Mouse (Mus musculus): ENCODE measurements around the gene St3gal5. TPM values are rescaled to one million over a fixed set of nuclear protein-coding genes. Genes with fewer than 3 reads are reported as not detected.

Gene St3gal5
- polyA plus RNA-seq, 1 experiment from 2014 or later: 38.9 TPM

DNA sequence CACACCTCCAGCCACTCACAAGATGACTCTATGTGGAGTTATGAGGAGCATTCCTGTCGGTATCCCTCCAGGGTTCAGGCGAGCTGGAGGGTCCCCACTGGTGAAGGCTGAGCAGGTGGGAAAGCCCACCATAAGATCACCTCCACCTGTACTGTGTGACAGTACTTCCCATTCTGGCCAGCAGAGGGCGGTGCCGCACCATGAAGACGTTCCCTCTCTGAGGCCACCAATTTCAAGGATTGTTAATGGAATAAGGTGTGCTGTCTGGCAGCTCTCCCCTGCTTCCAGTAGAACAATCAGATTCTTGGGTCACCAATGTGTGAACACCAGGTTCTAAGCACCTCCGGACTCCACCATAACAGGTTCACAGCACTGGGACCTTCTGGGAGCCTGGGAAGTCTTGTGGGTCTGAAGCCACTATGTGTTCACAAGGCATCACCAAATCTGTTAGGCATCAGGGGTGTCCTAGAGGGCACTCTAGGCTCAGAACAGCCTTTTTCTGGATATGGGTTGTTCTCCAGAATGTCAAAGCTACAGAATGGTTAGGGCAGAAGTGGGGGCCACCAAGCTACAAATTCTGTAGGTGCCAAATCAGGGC is 88.6 kb downstream of the St3gal5 start:
- WGBS: 5% methylated on average over 6 of the region's 6 CpGs
- Histone ChIP-seq H3K4me1 (peaks cover 27% of the 10 kb centered on the region), H3K4me3 (no peak overlapping the region), H3K9me3 (no peaks in the 10 kb centered on the region), H3K36me3 (replicated peaks) (no peaks in the 10 kb centered on the region), H3K27ac (no peak overlapping the region), H3K27me3 (ENCODE audit: poor library complexity, severe bottlenecking) (peaks cover 60% of the 10 kb centered on the region)
- peak; percentile 82 for DNase-seq (ENCODE audit: extremely low spot score, low spot score)

DNA sequence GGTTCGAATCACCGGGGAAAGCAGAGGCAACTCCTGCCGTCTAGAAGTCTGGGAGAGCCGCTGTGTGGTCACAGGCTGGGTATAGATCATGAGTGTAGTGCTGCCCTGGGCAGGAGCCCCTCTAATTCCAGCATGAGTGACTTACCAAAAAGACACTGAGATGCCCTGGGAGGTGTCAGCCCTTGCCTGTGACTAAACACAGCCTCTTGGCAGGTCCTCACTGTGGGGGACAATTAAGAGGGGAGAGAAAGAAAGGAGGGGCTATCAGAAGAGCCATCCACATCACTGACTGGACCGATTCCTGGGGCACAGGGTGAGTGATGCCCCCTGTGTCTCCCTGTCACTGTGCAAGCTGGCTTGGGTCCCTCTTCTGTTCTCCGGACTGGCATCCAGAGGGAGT is 89.4 kb downstream of the St3gal5 start:
- WGBS: 85% methylated on average over 6 of the region's 6 CpGs
- H3K4me3 ChIP-seq: no peak overlapping the region
- H3K27ac ChIP-seq: no peak overlapping the region; the same call in 1 of the 2 replicates
- no peaks in the 10 kb centered on the region for H3K36me3 ChIP-seq (replicated peaks)
- peaks cover 28% of the 10 kb centered on the region for H3K4me1 ChIP-seq
- no peak for DNase-seq (ENCODE audit: extremely low spot score, low spot score)
- no peaks in the 10 kb centered on the region for H3K9me3 ChIP-seq
- peaks cover 67% of the 10 kb centered on the region for H3K27me3 ChIP-seq (ENCODE audit: poor library complexity, severe bottlenecking)

- Histone ChIP-seq H3K36me3 (replicated peaks) (no peaks in the 10 kb centered on the region), H3K4me3 (peak overlapping the region; percentile 46), H3K9me3 (0 out of 2 replicates have a peak, but pooled peaks cover 4% of the 10 kb centered on the region), H3K27ac (peak overlapping the region; percentile 83), H3K4me1 (peaks cover 28% of the 10 kb centered on the region), H3K27me3 (ENCODE audit: poor library complexity, severe bottlenecking) (peaks cover 69% of the 10 kb centered on the region)
- DNase-seq (ENCODE audit: extremely low spot score, low spot score): peak; percentile 52
- WGBS: 4% methylated on average over 29 of the region's 29 CpGs
Measured at GRCm38 (mm10) chr6:72189061-72189863, 91.9 kb downstream of the St3gal5 start.

DNA sequence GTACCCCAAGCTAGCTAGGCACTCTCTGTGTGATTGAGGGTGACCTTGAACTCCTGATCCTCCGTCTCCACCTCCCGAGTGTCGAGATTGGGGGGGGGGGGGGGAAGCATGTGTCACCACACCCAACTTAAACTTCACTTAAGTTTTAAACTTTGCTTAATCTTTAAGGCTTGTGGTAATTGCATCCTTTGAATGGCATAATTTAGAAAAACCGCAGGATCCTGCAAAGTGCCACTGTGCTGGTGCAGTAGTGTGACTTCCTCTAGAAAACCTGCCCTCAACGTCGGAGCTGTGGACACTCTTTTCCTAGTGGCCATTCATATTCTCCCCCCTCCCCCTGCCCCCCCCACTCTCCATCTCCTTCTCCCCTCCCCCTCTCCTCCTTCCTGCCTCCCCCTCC is 92.7 kb downstream of the St3gal5 start:
- WGBS: 46% methylated on average over 6 of the region's 6 CpGs
- Histone ChIP-seq H3K36me3 (replicated peaks) (no peaks in the 10 kb centered on the region), H3K4me1 (peaks cover 28% of the 10 kb centered on the region), H3K9me3 (0 out of 2 replicates have a peak, but pooled peaks cover 4% of the 10 kb centered on the region), H3K4me3 (no peak overlapping the region), H3K27me3 (ENCODE audit: poor library complexity, severe bottlenecking) (peaks cover 61% of the 10 kb centered on the region), H3K27ac (no peak overlapping the region)
- no peak for DNase-seq (ENCODE audit: extremely low spot score, low spot score)

DNA sequence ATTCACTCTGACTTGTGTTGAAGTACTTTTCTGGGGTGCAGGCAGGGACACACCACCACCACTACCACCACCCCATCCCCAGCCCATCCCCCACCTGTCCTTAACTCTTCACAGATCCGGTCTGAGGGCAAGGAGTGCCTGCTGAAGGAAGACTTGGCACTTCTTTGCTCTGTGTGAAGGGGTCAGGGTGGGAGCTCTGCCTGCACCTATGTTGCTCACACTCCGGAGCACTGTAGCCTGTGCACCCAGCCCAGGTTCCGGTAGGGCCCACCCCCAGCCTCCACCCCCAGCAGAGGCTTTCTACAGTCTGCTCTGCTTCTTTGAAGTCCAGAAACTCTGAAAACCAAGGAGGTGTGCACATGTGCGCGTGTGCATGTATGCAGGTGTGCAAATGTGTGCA is 93.2 kb downstream of the St3gal5 start:
- Histone ChIP-seq H3K27ac (no peak overlapping the region), H3K9me3 (0 out of 2 replicates have a peak, but pooled peaks cover 5% of the 10 kb centered on the region), H3K4me1 (peaks cover 28% of the 10 kb centered on the region), H3K36me3 (replicated peaks) (no peaks in the 10 kb centered on the region), H3K27me3 (ENCODE audit: poor library complexity, severe bottlenecking) (peaks cover 61% of the 10 kb centered on the region), H3K4me3 (no peak overlapping the region)
- no peak for DNase-seq (ENCODE audit: extremely low spot score, low spot score)
- WGBS: 56% methylated on average over 5 of the region's 5 CpGs

DNA sequence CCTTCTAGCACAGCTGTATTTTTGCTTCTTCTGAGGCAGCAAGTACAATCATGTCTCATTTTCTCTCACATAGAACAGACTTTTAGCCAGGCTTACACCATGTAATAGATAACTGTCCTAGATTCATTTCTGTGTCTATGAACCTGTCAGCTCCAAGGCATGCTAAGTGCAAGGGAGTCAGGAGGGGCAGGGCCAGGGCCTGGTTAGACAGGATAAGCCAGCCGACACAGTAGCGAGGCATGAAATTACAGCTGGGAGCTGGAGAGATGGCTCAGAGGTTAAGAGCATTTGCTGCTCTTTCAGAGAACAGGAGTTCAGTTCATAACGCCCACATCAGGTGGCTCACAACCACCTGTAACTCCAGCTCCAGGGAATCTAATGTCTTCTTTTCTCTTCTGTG is 99.3 kb downstream of the St3gal5 start:
- 84% methylated on average over 3 of the region's 3 CpGs for WGBS
- Histone ChIP-seq H3K27me3 (ENCODE audit: poor library complexity, severe bottlenecking) (peaks cover 23% of the 10 kb centered on the region), H3K9me3 (0 out of 2 replicates have a peak, but pooled peaks cover 7% of the 10 kb centered on the region), H3K4me1 (peaks cover 17% of the 10 kb centered on the region), H3K27ac (no peak overlapping the region), H3K4me3 (no peak overlapping the region), H3K36me3 (replicated peaks) (no peaks in the 10 kb centered on the region)
- no peak for DNase-seq (ENCODE audit: extremely low spot score, low spot score)

- Histone ChIP-seq H3K27ac (no peak overlapping the region), H3K36me3 (replicated peaks) (no peaks in the 10 kb centered on the region), H3K4me1 (peaks cover 22% of the 10 kb centered on the region), H3K4me3 (no peak overlapping the region), H3K27me3 (ENCODE audit: poor library complexity, severe bottlenecking) (peaks cover 18% of the 10 kb centered on the region; the same call in 1 of the 2 replicates), H3K9me3 (0 out of 2 replicates have a peak, but pooled peaks cover 7% of the 10 kb centered on the region)
- no peak for DNase-seq (ENCODE audit: extremely low spot score, low spot score)
Measured at GRCm38 (mm10) chr6:72197515-72197914, 100.1 kb downstream of the St3gal5 start.

DNA sequence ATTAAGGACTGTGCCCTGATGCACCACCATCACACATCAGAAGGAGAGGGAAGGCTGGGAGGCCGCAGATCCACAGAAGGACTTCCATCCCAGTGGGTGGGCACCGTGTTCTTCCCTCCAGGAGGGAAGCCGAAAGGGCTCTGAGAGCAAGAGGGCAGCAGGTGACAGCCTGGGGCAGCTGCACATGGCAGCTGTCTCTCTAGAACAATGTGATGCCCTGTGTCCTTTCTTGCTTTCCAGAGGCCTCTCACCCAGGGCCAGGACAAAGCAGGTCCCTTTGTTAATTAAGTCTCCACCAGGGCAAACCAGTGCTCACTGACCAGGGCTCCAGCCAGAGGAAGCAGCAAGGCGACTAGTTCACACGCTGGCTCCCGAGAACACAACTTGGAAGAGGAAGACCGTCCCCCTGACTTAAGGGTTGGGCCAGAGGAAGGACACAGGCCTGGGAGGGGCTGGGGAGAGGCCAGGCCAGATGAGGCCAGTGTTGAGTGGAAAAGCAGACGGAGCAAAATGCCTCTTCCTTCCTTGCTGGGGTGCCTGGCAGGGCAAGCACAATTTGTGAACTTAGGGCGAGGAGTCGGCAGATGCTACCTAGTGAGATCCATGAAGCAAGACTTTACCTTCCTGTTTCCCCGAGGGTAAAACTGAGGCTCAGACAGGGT is 103.3 kb downstream of the St3gal5 start:
- DNase-seq (ENCODE audit: extremely low spot score, low spot score): no peak
- Histone ChIP-seq H3K9me3 (0 out of 2 replicates have a peak, but pooled peaks cover under 1% of the 10 kb centered on the region), H3K27ac (peak overlapping the region; percentile 83), H3K36me3 (replicated peaks) (peaks cover 17% of the 10 kb centered on the region), H3K27me3 (ENCODE audit: poor library complexity, severe bottlenecking) (peaks cover 15% of the 10 kb centered on the region), H3K4me1 (peaks cover 36% of the 10 kb centered on the region), H3K4me3 (no peak overlapping the region)
- WGBS: 42% methylated on average over 11 of the region's 11 CpGs

GRCm38 (mm10) chr6:72202732-72203131 is 105.3 kb downstream of the St3gal5 start:
- 90% methylated on average over 5 of the region's 5 CpGs for WGBS
- Histone ChIP-seq H3K4me1 (peaks cover 44% of the 10 kb centered on the region), H3K36me3 (replicated peaks) (peaks cover 31% of the 10 kb centered on the region), H3K9me3 (no peaks in the 10 kb centered on the region), H3K27ac (no peak overlapping the region), H3K27me3 (ENCODE audit: poor library complexity, severe bottlenecking) (peaks cover 22% of the 10 kb centered on the region), H3K4me3 (no peak overlapping the region)
- DNase-seq (ENCODE audit: extremely low spot score, low spot score): no peak

DNA sequence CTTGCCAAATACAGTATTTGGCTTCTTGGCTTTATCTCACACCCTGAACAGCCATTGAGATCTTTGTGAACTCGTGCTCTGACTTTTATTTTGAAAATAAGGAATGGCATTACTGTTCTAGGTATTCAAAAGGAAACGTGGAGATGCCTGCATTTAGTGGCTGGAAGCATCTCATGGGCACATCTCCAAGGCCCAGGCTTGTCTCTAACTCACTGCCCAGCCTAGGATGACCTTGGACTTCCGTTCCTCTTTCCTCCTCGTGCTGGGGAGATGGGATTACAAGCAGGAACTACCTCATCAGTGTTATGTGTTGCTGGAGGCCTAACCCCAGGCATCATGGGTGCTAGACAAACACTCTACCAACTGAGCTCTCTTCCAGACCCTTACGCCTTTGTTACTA is 105.9 kb downstream of the St3gal5 start:
- 82% methylated on average over 5 of the region's 5 CpGs for WGBS
- Histone ChIP-seq H3K9me3 (no peaks in the 10 kb centered on the region), H3K4me3 (no peak overlapping the region), H3K27me3 (ENCODE audit: poor library complexity, severe bottlenecking) (peaks cover 25% of the 10 kb centered on the region), H3K27ac (no peak overlapping the region), H3K36me3 (replicated peaks) (peaks cover 36% of the 10 kb centered on the region), H3K4me1 (peaks cover 49% of the 10 kb centered on the region)
- DNase-seq (ENCODE audit: extremely low spot score, low spot score): no peak
